Mouse (Mus musculus) T-helper 1 cell (primary cell): ENCODE results near the gene Clspn.
"Not testable (repeated sequence)": the region's sequence is repeated elsewhere in the genome, so short reads cannot be mapped to it uniquely, and the experiment has no call there.

Source experiments
- in situ Hi-C: fragments of 300-600 bp; cut with MboI, MseI; formaldehyde crosslinking; loops from one replicate; pipeline ENCODE4 v1.15.1; 2025; ENCODE audit warnings: high pct_unique_total_duplicates

The Clspn gene

GRCm38 (mm10) chr4:126556809-126557711 lies at the start of gene Clspn:
Gene Clspn, plus strand, starts transcription at chr4:126556935.
- in situ Hi-C loops, result loop anchor here (25.0 kb wide), 1 partner anchor 1495 kb away; the partner anchor contains the start of genes Dnali1 and Snip1

- in situ Hi-C loops, result no loop called here
Measured at GRCm38 (mm10) chr4:126508110-126508899, 48.4 kb upstream of the Clspn start.

- in situ Hi-C loops, result no loop called here
Measured at GRCm38 (mm10) chr4:126509072-126509471, 47.7 kb upstream of the Clspn start.

- in situ Hi-C loops, result no loop called here
Measured at GRCm38 (mm10) chr4:126511013-126511412, 45.7 kb upstream of the Clspn start.

- in situ Hi-C loops, result no loop called here
Measured at GRCm38 (mm10) chr4:126512308-126513066, 44.2 kb upstream of the Clspn start.

- in situ Hi-C loops, result no loop called here
Measured at GRCm38 (mm10) chr4:126526164-126526563, 30.6 kb upstream of the Clspn start.

- in situ Hi-C loops, result no loop called here
Measured at GRCm38 (mm10) chr4:126526828-126527227, 29.9 kb upstream of the Clspn start.

GRCm38 (mm10) chr4:126532292-126532691 lies 24.4 kb upstream of the Clspn start:
- in situ Hi-C loops, result no loop called here

- in situ Hi-C loops, result no loop called here
Measured at GRCm38 (mm10) chr4:126532827-126533728, 23.7 kb upstream of the Clspn start, which contains the start of gene Ago4. Gene Ago4, minus strand, starts transcription at chr4:126533472.

GRCm38 (mm10) chr4:126533729-126534070 lies 23.0 kb upstream of the Clspn start:
- in situ Hi-C loops, result no loop called here

GRCm38 (mm10) chr4:126535631-126536030 lies 21.1 kb upstream of the Clspn start:
- in situ Hi-C loops, result not testable (repeated sequence)

GRCm38 (mm10) chr4:126536865-126537264 lies 19.9 kb upstream of the Clspn start:
- in situ Hi-C loops, result no loop called here

- in situ Hi-C loops, result no loop called here
Measured at GRCm38 (mm10) chr4:126540487-126541071, 16.2 kb upstream of the Clspn start.

- in situ Hi-C loops, result no loop called here
Measured at GRCm38 (mm10) chr4:126542838-126543237, 13.9 kb upstream of the Clspn start.

GRCm38 (mm10) chr4:126545016-126545415 lies 11.7 kb upstream of the Clspn start:
- in situ Hi-C loops, result no loop called here

- in situ Hi-C loops, result no loop called here
Measured at GRCm38 (mm10) chr4:126545703-126546102, 11.0 kb upstream of the Clspn start.

GRCm38 (mm10) chr4:126546183-126546582 lies 10.6 kb upstream of the Clspn start:
- in situ Hi-C loops, result no loop called here

- in situ Hi-C loops, result loop anchor here (25.0 kb wide), 1 partner anchor 1490 kb away; the partner anchor contains the start of genes Dnali1 and Snip1
Measured at GRCm38 (mm10) chr4:126552136-126552535, 4.6 kb upstream of the Clspn start.

- in situ Hi-C loops, result loop anchor here (25.0 kb wide), 1 partner anchor 1491 kb away; the partner anchor contains the start of genes Dnali1 and Snip1
Measured at GRCm38 (mm10) chr4:126553105-126553504, 3.6 kb upstream of the Clspn start.

GRCm38 (mm10) chr4:126553685-126554084 lies 3.0 kb upstream of the Clspn start:
- in situ Hi-C loops, result loop anchor here (25.0 kb wide), 1 partner anchor 1491 kb away; the partner anchor contains the start of genes Dnali1 and Snip1
